Mouse (Mus musculus) CH12.LX (cell line): ENCODE data around the gene Mospd3. TPM values are rescaled to one million over a fixed set of nuclear protein-coding genes. Genes with fewer than 3 reads are reported as not detected.

Experiments used
- DNase-seq: peaks from one replicate; pipeline ENCODE4 v3.0.0-alpha.2; 2013; ENCODE audit errors: extremely low read depth
- H3K27ac ChIP-seq: 2 replicates; pipeline ENCODE4 v1.5.1; 2012; ENCODE audit warnings: low read depth, mild to moderate bottlenecking, control low read depth, moderate library complexity; ENCODE audit not compliant: insufficient read depth
- H3K27me3 ChIP-seq: replicated peaks from 2 replicates; pipeline ENCODE3; 2012; ENCODE audit warnings: inconsistent platforms
- H3K36me3 ChIP-seq, 2 experiments: replicated peaks in 1 of 2; 2 replicates each; pipeline versions ENCODE3 to v1.6.1; 2012; ENCODE audit warnings: inconsistent platforms in 1 of 2, low read length in 1 of 2, mild to moderate bottlenecking in 1 of 2, mixed read lengths in 1 of 2, moderate library complexity in 1 of 2; ENCODE audit not compliant: control insufficient read depth in 1 of 2, insufficient read depth in 1 of 2
- H3K4me1 ChIP-seq, 2 experiments: 2 replicates each; pipeline ENCODE4 v1.6.1; 2012; ENCODE audit warnings: inconsistent platforms in 1 of 2, moderate library complexity in 1 of 2; ENCODE audit not compliant: insufficient read depth in 2 of 2, control insufficient read depth in 1 of 2
- H3K4me2 ChIP-seq: 2 replicates; pipeline ENCODE4 v1.6.1; 2012; ENCODE audit warnings: low read depth, mild to moderate bottlenecking, control low read depth; ENCODE audit not compliant: poor library complexity, insufficient read depth, severe bottlenecking
- H3K4me3 ChIP-seq, 3 experiments: fragments of 150-350 bp in 1 of 3; sonication (generic) in 1 of 3; replicated peaks in 1 of 3; 2 replicates each; pipeline versions ENCODE3 to v1.5.1; 2011 to 2012; ENCODE audit warnings: low read depth in 2 of 3, low read length in 2 of 3, mild to moderate bottlenecking in 2 of 3, moderate library complexity in 2 of 3, control low read depth in 1 of 3, improper control_type of control experiment in 1 of 3, inconsistent platforms in 1 of 3, mixed read lengths in 1 of 3; ENCODE audit not compliant: poor library complexity in 1 of 3
- H3K79me2 ChIP-seq: replicated peaks from 2 replicates; pipeline ENCODE4 v1.6.1; 2012; ENCODE audit warnings: mild to moderate bottlenecking, moderate library complexity; ENCODE audit not compliant: control insufficient read depth, poor library complexity, insufficient read depth, severe bottlenecking; ENCODE audit errors: extremely low read depth
- H3K9ac ChIP-seq: 2 replicates; pipeline ENCODE4 v1.6.1; 2012; ENCODE audit warnings: low read depth, mild to moderate bottlenecking, control low read depth, moderate library complexity; ENCODE audit not compliant: insufficient read depth
- H3K9me3 ChIP-seq: replicated peaks from 2 replicates; pipeline ENCODE3; 2012; ENCODE audit warnings: low read length, inconsistent platforms, mixed read lengths
- CTCF ChIP-seq, 2 experiments: IDR thresholded peaks in 1 of 2; conservative IDR thresholded peaks in 1 of 2; 2 replicates each; pipeline ENCODE4 v1.5.1; 2011 to 2012; ENCODE audit warnings: low read depth in 2 of 2, low read length in 2 of 2, improper control_type of control experiment in 1 of 2, inconsistent platforms in 1 of 2, mild to moderate bottlenecking in 1 of 2, moderate library complexity in 1 of 2
- E2F4 ChIP-seq: IDR thresholded peaks from 2 replicates; pipeline ENCODE4 v1.6.1; 2011; ENCODE audit warnings: low read depth, low read length, improper control_type of control experiment; ENCODE audit not compliant: insufficient replicate concordance
- ETS1 ChIP-seq: conservative IDR thresholded peaks from 2 replicates; pipeline ENCODE4 v1.6.1; 2012; ENCODE audit warnings: low read depth, mild to moderate bottlenecking, inconsistent platforms, low read length, improper control_type of control experiment, moderate library complexity
- GABPA ChIP-seq: IDR thresholded peaks from 2 replicates; pipeline ENCODE4 v1.6.1; 2012; ENCODE audit warnings: low read depth, low read length, improper control_type of control experiment, inconsistent platforms; ENCODE audit not compliant: insufficient replicate concordance
- IRF4 ChIP-seq: IDR thresholded peaks from 2 replicates; pipeline ENCODE4 v1.6.1; 2014; ENCODE audit warnings: low read depth, mild to moderate bottlenecking, inconsistent platforms, low read length, improper control_type of control experiment
- MAX ChIP-seq: IDR thresholded peaks from 2 replicates; pipeline ENCODE4 v1.6.1; 2011; ENCODE audit warnings: low read length, improper control_type of control experiment
- MAZ ChIP-seq: IDR thresholded peaks from 2 replicates; pipeline ENCODE4 v1.6.1; 2012; ENCODE audit warnings: low read depth, mild to moderate bottlenecking, inconsistent platforms, low read length, improper control_type of control experiment, moderate library complexity
- MEF2A ChIP-seq: IDR thresholded peaks from 2 replicates; pipeline ENCODE4 v1.6.1; 2014; ENCODE audit warnings: low read depth, mild to moderate bottlenecking, inconsistent platforms, low read length, improper control_type of control experiment, borderline replicate concordance
- NRF1 ChIP-seq: IDR thresholded peaks from 2 replicates; pipeline ENCODE4 v1.6.1; 2014; ENCODE audit warnings: low read depth, mild to moderate bottlenecking, inconsistent platforms, low read length, improper control_type of control experiment, moderate library complexity
- PAX5 ChIP-seq: IDR thresholded peaks from 2 replicates; pipeline ENCODE4 v1.6.1; 2012; ENCODE audit warnings: low read length, inconsistent platforms, mixed read lengths
- RCOR1 ChIP-seq: conservative IDR thresholded peaks from 2 replicates; pipeline ENCODE4 v1.6.1; 2012; ENCODE audit warnings: low read depth, mild to moderate bottlenecking, inconsistent platforms, low read length, improper control_type of control experiment
- TCF12 ChIP-seq: IDR thresholded peaks from 2 replicates; pipeline ENCODE4 v1.6.1; 2014; ENCODE audit warnings: low read depth, mild to moderate bottlenecking, inconsistent platforms, low read length, improper control_type of control experiment
- UBTF ChIP-seq: IDR thresholded peaks from 2 replicates; pipeline ENCODE4 v1.6.1; 2012; ENCODE audit warnings: low read depth, mild to moderate bottlenecking, inconsistent platforms, low read length, improper control_type of control experiment, moderate library complexity
- ZKSCAN1 ChIP-seq: IDR thresholded peaks from 2 replicates; pipeline ENCODE4 v1.6.1; 2012; ENCODE audit warnings: low read depth, inconsistent platforms, low read length, improper control_type of control experiment, borderline replicate concordance
- ZMIZ1 ChIP-seq: IDR thresholded peaks from 2 replicates; pipeline ENCODE4 v1.6.1; 2012; ENCODE audit warnings: low read depth, mild to moderate bottlenecking, inconsistent platforms, low read length, improper control_type of control experiment
- ZNF384 ChIP-seq: IDR thresholded peaks from 2 replicates; pipeline ENCODE4 v1.6.1; 2012; ENCODE audit warnings: low read depth, low read length, improper control_type of control experiment, inconsistent platforms
- dilution Hi-C: fragments of 300-500 bp; cut with MboI; formaldehyde crosslinking; loops from 2 replicates; pipeline ENCODE4 v1.14.3; 2020; ENCODE audit warnings: low sequenced_read_pairs; ENCODE audit not compliant: extremely low pct_unique_long_range_greater_than_20kb, extremely low pct_ligation_motif_present
- in situ Hi-C: fragments of 300-500 bp; cut with MboI; formaldehyde crosslinking; loops from 3 replicates; pipeline ENCODE4 v1.14.3; 2019; ENCODE audit warnings: low sequenced_read_pairs, low pct_ligation_motif_present, low pct_unique_long_range_greater_than_20kb, mixed read lengths
- polyA plus RNA-seq: library from polyadenylated mRNA; unstranded; fragments of >175 nt; gene quantifications from 2 replicates; pipeline ENCODE4 v1.2.1, GENCODE M21; 2012; ENCODE audit warnings: low read depth; ENCODE audit not compliant: insufficient read length
- total RNA-seq, 2 experiments: library from RNA; depleted of rRNA; stranded (reverse); fragments of 300-350 nt in 1 of 2; fragments of >200 nt in 1 of 2; gene quantifications; 2 replicates each; pipeline ENCODE4 v1.2.3; 2012 to 2014

Gene Mospd3
- total and polyA plus RNA-seq, 3 experiments, result 1.5 to 23.7 (median 4.2) TPM

- no peak for TF ChIP-seq PAX5
- TF ChIP-seq, all 38 proteins: peak for 12
Observed at GRCm38 (mm10) chr5:137649669-137650571, 49.1 kb upstream of the Mospd3 start (continued).

DNA sequence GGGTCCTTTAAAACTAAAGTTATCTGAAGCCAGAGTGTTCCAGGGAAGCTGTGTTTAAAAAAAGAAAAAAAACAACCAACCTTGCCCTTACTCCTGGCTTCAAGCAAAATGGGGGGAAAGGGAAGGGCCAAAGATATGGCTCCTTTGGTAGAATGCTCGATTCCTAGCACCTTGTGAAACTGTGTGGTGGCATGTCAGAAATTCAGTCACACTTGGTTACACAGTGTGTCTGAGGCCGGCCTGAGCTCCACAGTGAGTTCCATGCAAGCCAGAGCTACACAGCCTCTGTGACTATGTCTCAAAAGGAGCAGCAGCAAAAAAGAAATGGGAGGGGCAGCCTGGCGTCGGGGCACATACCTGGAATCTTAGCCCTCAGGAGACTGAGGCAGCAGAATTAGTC, 48.4 kb upstream of the Mospd3 start:
- H3K9ac ChIP-seq, result no peak overlapping the region
- no peaks in the 10 kb centered on the region for H3K79me2 ChIP-seq
- no peaks in the 10 kb centered on the region for H3K9me3 ChIP-seq
- in situ Hi-C loops, result no loop called here
- H3K36me3 ChIP-seq, result peaks cover 5 to 34% of the 10 kb centered on the region in 2 experiments
- peaks cover 8 to 58% of the 10 kb centered on the region in 2 experiments for H3K4me1 ChIP-seq
- no peaks in the 10 kb centered on the region for H3K27me3 ChIP-seq
- DNase-seq, result peak; percentile 63
- H3K4me3 ChIP-seq, result no peak overlapping the region
- no peak for TF ChIP-seq UBTF
- TF ChIP-seq CTCF (conservative IDR thresholded peaks at IDR 0.05 in 1 of 2, IDR thresholded peaks at IDR 0.05 in 1 of 2; ENCODE audit: low read depth in 2 of 2, low read length in 2 of 2), result no peak
- no peak for TF ChIP-seq E2F4
- no peak for TF ChIP-seq ZKSCAN1
- TF ChIP-seq ZMIZ1, result no peak
- TF ChIP-seq RCOR1, result no peak
- no peak for TF ChIP-seq MEF2A
- TF ChIP-seq MAZ, result no peak
- TF ChIP-seq TCF12, result no peak
- TF ChIP-seq ZNF384, result no peak
- TF ChIP-seq MAX, result no peak; the same call in 1 of the 2 replicates
- TF ChIP-seq, all 38 proteins: peak for 0
- dilution Hi-C loops, result no loop called here
- Histone ChIP-seq H3K4me2 (peak overlapping the region; percentile 54), H3K27ac (peak overlapping the region; percentile 29)

DNA sequence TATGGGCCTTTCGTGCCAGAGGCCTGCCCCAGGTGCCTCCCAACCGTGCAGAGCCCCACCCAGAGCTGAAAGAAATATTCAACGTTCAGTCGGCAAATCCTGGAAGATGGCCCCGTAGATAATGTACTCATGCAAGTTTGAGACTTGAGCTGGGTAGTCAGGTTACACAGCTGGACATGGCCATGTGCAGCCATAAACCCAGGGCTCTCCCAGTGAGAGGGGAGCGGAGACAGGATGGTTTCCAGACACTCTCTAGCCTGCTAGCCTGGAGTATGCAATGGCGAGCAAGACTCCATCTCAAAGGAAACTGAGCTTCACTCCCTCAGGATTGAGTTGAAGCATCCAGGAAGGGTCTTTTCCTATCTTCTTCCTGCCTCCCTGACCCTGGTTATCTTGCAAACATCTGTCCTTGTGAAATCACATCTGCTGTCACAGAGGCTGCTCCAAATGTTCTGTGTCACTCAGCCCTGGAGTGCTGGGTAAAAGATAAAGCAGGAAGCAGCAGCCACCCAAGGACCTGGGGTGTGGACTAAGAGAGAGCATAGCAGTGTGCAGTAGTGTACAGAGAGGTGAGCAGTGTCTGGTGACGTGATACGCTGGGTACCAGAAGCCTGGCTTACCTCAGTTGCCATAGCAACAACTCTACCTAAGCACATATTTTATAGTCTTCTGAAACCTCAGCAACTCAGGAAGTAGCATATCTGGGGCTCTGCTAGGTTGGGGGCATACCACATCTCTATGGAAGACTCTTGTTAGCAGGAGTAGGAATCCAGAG, 47.2 kb upstream of the Mospd3 start:
- Histone ChIP-seq H3K79me2 (no peaks in the 10 kb centered on the region), H3K9ac (no peak overlapping the region), H3K36me3 (peaks cover 1 to 29% of the 10 kb centered on the region in 2 experiments), H3K27me3 (no peaks in the 10 kb centered on the region), H3K4me3 (no peak overlapping the region), H3K9me3 (no peaks in the 10 kb centered on the region), H3K4me2 (no peak overlapping the region), H3K27ac (no peak overlapping the region), H3K4me1 (peaks cover 8 to 58% of the 10 kb centered on the region in 2 experiments)
- dilution Hi-C loops, result no loop called here
- TF ChIP-seq IRF4 (no peak), E2F4 (no peak), UBTF (no peak), NRF1 (no peak), MAZ (no peak), MAX (no peak), ZMIZ1 (no peak), ETS1 (no peak), GABPA (no peak)
- no peak for DNase-seq
- in situ Hi-C loops, result no loop called here
